Mouse (Mus musculus): ENCODE results near the gene Med16. TPM values are rescaled to one million over a fixed set of nuclear protein-coding genes. Genes with fewer than 3 reads are reported as not detected.
A peak's percentile ranks its signal among the peaks of the same experiment; 100 is the strongest.

Gene Med16
- polyA plus RNA-seq, 1 experiment from 2014 or later: 48.4 TPM

DNA sequence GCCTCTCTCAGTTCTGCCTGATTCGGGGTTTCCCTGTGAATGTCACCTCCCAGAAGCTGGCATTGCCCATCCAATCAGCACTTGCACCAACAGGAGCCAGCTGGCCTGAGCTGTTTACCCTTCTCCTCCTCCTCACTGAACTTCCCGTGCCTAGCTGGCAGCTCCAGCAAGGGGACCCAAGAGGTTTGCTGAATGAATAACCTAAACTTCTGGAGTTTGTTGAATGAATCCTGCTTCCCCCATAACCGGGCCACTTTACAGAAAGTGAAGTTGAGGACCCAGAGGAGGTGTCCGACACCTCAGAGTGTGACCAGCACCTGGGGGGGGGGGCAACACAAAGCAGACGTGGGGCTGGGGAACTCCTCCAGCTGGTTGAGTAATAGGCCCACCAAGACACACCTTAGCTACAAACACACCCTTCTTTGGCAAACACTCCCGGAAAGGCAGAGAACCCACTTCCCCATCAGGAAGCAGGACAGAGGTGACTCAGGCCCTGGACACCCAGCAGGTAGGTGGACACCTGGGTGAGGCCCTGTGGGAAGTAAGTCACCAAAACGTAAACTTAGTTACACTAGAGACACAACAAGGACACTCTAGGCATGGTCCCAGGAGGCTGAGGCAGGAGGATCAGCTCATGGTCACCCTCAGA is 6.3 kb upstream of the Med16 start:
- ATAC-seq (ENCODE audit: insufficient number of reproducible peaks, low FRiP score, low TSS enrichment, low read depth): no peak

GRCm38 (mm10) chr10:79914131-79914947 is 5.6 kb upstream of the Med16 start:
- Histone ChIP-seq H3K9me3 (replicated peaks) (no peaks in the 10 kb centered on the region), H3K27me3 (peaks cover 20% of the 10 kb centered on the region), H3K4me3 (replicated peaks) (no peak overlapping the region), H3K4me2 (replicated peaks) (no peak overlapping the region), H3K9ac (peak overlapping the region; percentile 0; the same call in 1 of the 2 replicates), H3K4me1 (peaks cover 58% of the 10 kb centered on the region), H3K36me3 (peaks cover 18% of the 10 kb centered on the region), H3K27ac (replicated peaks) (no peak overlapping the region)
- no peak for ATAC-seq (ENCODE audit: insufficient number of reproducible peaks, low FRiP score, low TSS enrichment, low read depth)
- 69% methylated on average over 11 of the region's 11 CpGs for WGBS

More for the DNA sequence above, 6.3 kb upstream of the Med16 start:
- Histone ChIP-seq H3K4me3 (replicated peaks) (no peak overlapping the region), H3K4me2 (replicated peaks) (peak overlapping the region; percentile 91; the same call in 1 of the 2 replicates), H3K9ac (peak overlapping the region; percentile 0; the same call in 1 of the 2 replicates), H3K4me1 (peaks cover 57% of the 10 kb centered on the region), H3K9me3 (replicated peaks) (no peaks in the 10 kb centered on the region), H3K27ac (replicated peaks) (peak overlapping the region; percentile 34; the same call in 1 of the 2 replicates), H3K36me3 (peaks cover 18% of the 10 kb centered on the region), H3K27me3 (peaks cover 27% of the 10 kb centered on the region)
- WGBS: 56% methylated on average over 7 of the region's 7 CpGs

- H3K27ac ChIP-seq (replicated peaks): no peak overlapping the region
- H3K4me1 ChIP-seq: peaks cover 49% of the 10 kb centered on the region
- peaks cover 18% of the 10 kb centered on the region for H3K36me3 ChIP-seq
- no peak overlapping the region for H3K4me3 ChIP-seq (replicated peaks)
- ATAC-seq (ENCODE audit: insufficient number of reproducible peaks, low FRiP score, low TSS enrichment, low read depth): no peak
- H3K27me3 ChIP-seq: peaks cover under 1% of the 10 kb centered on the region; the same call in 1 of the 2 replicates
- no peak overlapping the region for H3K9ac ChIP-seq
- H3K4me2 ChIP-seq (replicated peaks): no peak overlapping the region
- no peaks in the 10 kb centered on the region for H3K9me3 ChIP-seq (replicated peaks)
- 64% methylated on average over 20 of the region's 20 CpGs for WGBS
Observed at GRCm38 (mm10) chr10:79912412-79912811, 3.7 kb upstream of the Med16 start.

DNA sequence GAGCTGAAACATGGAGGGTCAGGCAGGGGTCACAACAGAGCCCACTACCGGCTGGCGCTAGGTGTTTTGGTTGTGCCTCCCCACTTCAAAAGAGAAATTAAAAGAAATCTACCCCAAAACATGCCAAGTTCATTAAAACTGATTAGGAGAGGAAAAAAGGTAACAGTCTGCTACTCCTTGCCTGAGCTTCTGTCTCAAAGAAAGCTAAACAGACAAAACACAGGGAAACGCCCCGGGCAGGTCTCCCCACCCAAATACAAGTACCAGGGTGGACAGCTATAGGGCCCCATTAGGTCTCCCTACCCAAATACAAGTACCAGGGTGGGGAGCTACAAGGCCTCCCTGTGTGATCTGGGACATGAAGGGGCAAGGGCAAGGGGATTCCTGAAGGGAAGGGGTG is 1.8 kb upstream of the Med16 start, which contains the start of gene Gm26602:
Gene Gm26602 (plus strand): TSS at position 301 of the 400 bp plus-strand sequence.
- no peak within 1 kb of the TSS for H3K4me3 ChIP-seq (replicated peaks)
- H3K4me1 ChIP-seq: peaks cover 40% of the 10 kb centered on the region
- peaks cover 32% of the 10 kb centered on the region for H3K36me3 ChIP-seq
- WGBS: 92% methylated on average over 4 of the region's 4 CpGs
- ATAC-seq (ENCODE audit: insufficient number of reproducible peaks, low FRiP score, low TSS enrichment, low read depth): no peak
- H3K27me3 ChIP-seq: no peaks in the 10 kb centered on the region
- no peaks in the 10 kb centered on the region for H3K9me3 ChIP-seq (replicated peaks)
- H3K9ac ChIP-seq: no peak within 1 kb of the TSS
- H3K27ac ChIP-seq (replicated peaks): peak within 1 kb of the TSS; percentile 99
- no peak within 1 kb of the TSS for H3K4me2 ChIP-seq (replicated peaks)

GRCm38 (mm10) chr10:79909092-79909922 is 584 bp upstream of the Med16 start:
- Histone ChIP-seq H3K9ac (no peak overlapping the region), H3K27ac (replicated peaks) (peak overlapping the region; percentile 99), H3K9me3 (replicated peaks) (no peaks in the 10 kb centered on the region), H3K27me3 (no peaks in the 10 kb centered on the region), H3K4me1 (peaks cover 27% of the 10 kb centered on the region), H3K4me3 (replicated peaks) (peak overlapping the region; percentile 91), H3K4me2 (replicated peaks) (peak overlapping the region; percentile 46), H3K36me3 (peaks cover 45% of the 10 kb centered on the region)
- WGBS: 23% methylated on average over 14 of the region's 14 CpGs
- ATAC-seq (ENCODE audit: insufficient number of reproducible peaks, low FRiP score, low TSS enrichment, low read depth): peak; percentile 72

- WGBS: 92% methylated on average over 10 of the region's 10 CpGs
- no peak overlapping the region for H3K4me2 ChIP-seq (replicated peaks)
- no peak overlapping the region for H3K27ac ChIP-seq (replicated peaks)
- peaks cover 19% of the 10 kb centered on the region for H3K4me1 ChIP-seq
- H3K27me3 ChIP-seq: no peaks in the 10 kb centered on the region
- ATAC-seq (ENCODE audit: insufficient number of reproducible peaks, low FRiP score, low TSS enrichment, low read depth): no peak
- no peak overlapping the region for H3K4me3 ChIP-seq (replicated peaks)
- H3K9ac ChIP-seq: no peak overlapping the region
- H3K9me3 ChIP-seq (replicated peaks): no peaks in the 10 kb centered on the region
- peaks cover 59% of the 10 kb centered on the region for H3K36me3 ChIP-seq
Observed at GRCm38 (mm10) chr10:79907415-79907814, 1.3 kb downstream of the Med16 start.

GRCm38 (mm10) chr10:79906712-79907111 is 2.0 kb downstream of the Med16 start:
- no peaks in the 10 kb centered on the region for H3K9me3 ChIP-seq (replicated peaks)
- no peaks in the 10 kb centered on the region for H3K27me3 ChIP-seq
- H3K27ac ChIP-seq (replicated peaks): no peak overlapping the region
- H3K9ac ChIP-seq: no peak overlapping the region
- H3K4me3 ChIP-seq (replicated peaks): no peak overlapping the region
- H3K4me2 ChIP-seq (replicated peaks): no peak overlapping the region
- ATAC-seq (ENCODE audit: insufficient number of reproducible peaks, low FRiP score, low TSS enrichment, low read depth): no peak
- H3K4me1 ChIP-seq: peaks cover 17% of the 10 kb centered on the region
- WGBS: 90% methylated on average over 9 of the region's 9 CpGs
- peaks cover 55% of the 10 kb centered on the region for H3K36me3 ChIP-seq

DNA sequence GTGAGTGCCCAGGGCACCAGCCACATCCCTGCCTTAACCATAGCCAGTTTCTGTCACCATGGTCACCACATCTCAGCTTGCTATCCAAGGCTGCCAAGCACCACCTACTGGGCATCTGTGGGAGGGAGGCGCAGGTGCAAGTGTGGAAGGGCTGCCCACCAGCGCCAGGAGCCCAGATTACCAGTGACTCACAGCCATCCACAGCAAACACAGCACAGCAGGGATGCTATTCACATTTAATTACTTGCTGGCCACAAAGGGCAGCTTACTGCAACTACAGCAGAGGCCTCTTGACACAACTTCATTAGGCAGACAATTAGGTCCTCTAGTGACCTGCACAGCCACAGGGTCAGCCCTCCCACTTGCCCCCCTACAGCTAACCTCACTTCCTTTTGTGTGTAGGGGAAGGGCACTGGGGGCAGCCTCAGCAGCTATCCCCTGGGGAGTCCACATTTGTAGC is 7.7 kb downstream of the Med16 start:
- no peak overlapping the region for H3K27ac ChIP-seq (replicated peaks)
- no peaks in the 10 kb centered on the region for H3K4me1 ChIP-seq
- no peaks in the 10 kb centered on the region for H3K9me3 ChIP-seq (replicated peaks)
- H3K27me3 ChIP-seq: no peaks in the 10 kb centered on the region
- WGBS: 49% methylated on average over 2 of the region's 2 CpGs
- H3K36me3 ChIP-seq: peaks cover 79% of the 10 kb centered on the region
- no peak overlapping the region for H3K4me2 ChIP-seq (replicated peaks)
- no peak overlapping the region for H3K4me3 ChIP-seq (replicated peaks)
- no peak overlapping the region for H3K9ac ChIP-seq
- no peak for ATAC-seq (ENCODE audit: insufficient number of reproducible peaks, low FRiP score, low TSS enrichment, low read depth)

DNA sequence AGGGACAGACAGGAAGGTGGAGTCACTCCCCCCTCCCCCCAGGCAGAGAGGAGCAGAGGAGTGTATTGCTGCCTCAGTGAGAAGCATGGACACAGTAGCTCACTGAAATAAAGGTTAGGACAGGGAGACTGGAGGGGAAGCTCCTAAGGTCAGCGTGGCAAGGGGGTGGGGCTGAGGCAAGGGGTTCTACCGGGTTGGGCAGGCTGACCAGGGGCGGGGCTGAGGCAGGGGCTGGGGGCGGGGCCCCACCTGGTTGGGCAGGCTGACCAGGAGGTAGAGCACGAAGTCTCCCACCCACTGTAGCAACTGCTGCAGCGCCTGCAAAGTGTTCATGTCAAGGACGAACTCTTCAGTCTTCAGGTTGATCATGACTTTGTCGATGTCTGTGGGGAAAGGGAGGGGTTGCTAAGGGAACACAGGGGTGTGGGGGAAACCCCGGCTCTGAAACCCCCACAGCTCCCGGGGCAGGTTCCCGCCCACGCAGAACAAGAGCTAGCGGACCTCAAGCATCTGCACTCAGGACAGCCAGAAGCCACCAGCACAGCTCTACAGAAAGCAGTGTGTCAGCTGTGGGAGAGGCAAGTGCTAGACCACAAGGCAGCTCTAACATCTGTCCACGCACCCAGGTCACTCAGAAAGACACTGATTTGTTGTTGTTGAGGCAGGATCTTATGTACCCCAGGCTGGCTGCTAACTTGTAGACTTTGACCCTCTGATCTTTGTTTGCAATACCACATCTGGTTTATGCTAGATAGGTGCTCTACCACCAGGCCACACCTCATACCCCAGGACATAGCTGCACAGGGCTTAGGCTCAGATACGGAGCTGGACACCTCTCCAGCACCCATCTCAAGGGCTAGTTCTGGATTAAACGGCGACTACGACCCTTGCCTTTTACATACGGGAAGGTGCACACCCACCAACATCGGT is 11.1 kb downstream of the Med16 start:
- Histone ChIP-seq H3K4me1 (0 out of 2 replicates have a peak, but pooled peaks cover 4% of the 10 kb centered on the region), H3K4me2 (replicated peaks) (no peak overlapping the region), H3K9ac (no peak overlapping the region), H3K4me3 (replicated peaks) (no peak overlapping the region), H3K27me3 (no peaks in the 10 kb centered on the region), H3K9me3 (replicated peaks) (no peaks in the 10 kb centered on the region), H3K36me3 (peaks cover 67% of the 10 kb centered on the region), H3K27ac (replicated peaks) (no peak overlapping the region)
- ATAC-seq (ENCODE audit: insufficient number of reproducible peaks, low FRiP score, low TSS enrichment, low read depth): no peak
- WGBS: 52% methylated on average over 20 of the region's 20 CpGs

GRCm38 (mm10) chr10:79896814-79897213 is 11.9 kb downstream of the Med16 start:
- Histone ChIP-seq H3K4me3 (replicated peaks) (no peak overlapping the region), H3K4me1 (0 out of 2 replicates have a peak, but pooled peaks cover 4% of the 10 kb centered on the region), H3K9ac (no peak overlapping the region), H3K27ac (replicated peaks) (no peak overlapping the region), H3K9me3 (replicated peaks) (no peaks in the 10 kb centered on the region), H3K36me3 (peaks cover 63% of the 10 kb centered on the region), H3K4me2 (replicated peaks) (no peak overlapping the region), H3K27me3 (no peaks in the 10 kb centered on the region)
- 83% methylated on average over 13 of the region's 13 CpGs for WGBS
- ATAC-seq (ENCODE audit: insufficient number of reproducible peaks, low FRiP score, low TSS enrichment, low read depth): no peak

Measured in embryonic facial prominence, embryonic 15.5 days (tissue).